9 mouse cellular contexts compared by ENCODE assay signal in the genomic region with DNA sequence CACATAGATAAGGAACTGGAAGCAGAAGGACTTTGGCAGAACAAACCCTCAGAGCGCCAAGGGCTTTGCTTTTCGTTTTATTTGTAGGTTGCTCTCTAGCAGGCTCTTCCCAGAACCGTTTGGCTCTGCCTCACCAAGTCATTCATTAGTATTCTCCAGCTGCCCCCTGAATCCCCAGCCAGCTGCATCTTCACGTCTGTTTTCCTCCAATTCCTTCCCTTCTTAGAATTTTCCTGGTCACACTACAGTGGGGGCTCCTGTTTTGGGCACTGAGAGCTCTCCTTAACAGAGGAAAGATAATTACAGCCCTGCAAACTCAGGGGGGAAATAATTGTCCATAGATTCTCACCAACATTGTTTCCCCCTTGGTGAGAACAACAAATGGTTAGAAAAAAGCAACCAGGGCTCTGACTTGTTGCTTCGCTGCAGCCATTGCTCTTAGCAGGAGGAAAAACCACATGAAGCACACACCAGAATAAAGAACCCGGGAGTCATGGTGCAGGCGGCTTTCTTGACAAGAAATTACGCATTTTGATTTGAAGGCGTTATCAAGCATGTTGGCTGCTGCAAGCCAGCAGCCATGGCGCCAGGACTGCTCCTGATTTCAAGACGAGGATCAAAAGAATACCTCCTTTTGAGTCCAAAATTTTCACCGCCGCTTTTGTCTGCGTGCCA. TPM values are rescaled to one million over a fixed set of nuclear protein-coding genes. Genes with fewer than 3 reads are reported as not detected.
DNase-seq lines count a peak whose midpoint lies in the region; ATAC-seq lines count a peak whose summit lies in the region.
"Had no signal": no experiment of that assay in that cellular context is flagged by ENCODE, and none has a peak within 500 bp of the region (broad histone marks: within the 10 kb centered on the region; RNA-seq: fewer than 3 reads in every experiment).

No protein-coding gene starts in this region.

- H3K4me2 ChIP-seq in hindbrain, embryonic 13.5 days = peak overlapping the region; percentile 40
- H3K4me2 ChIP-seq in neural tube, embryonic 15.5 days = peak overlapping the region; percentile 49

- H3K4me1 ChIP-seq in hindbrain, embryonic 13.5 days (replicated peaks) = peaks cover 39% of the 10 kb centered on the region
- peaks cover 19% of the 10 kb centered on the region for H3K4me1 ChIP-seq in neural tube, embryonic 15.5 days

- 13% methylated on average over 14 of the region's 14 CpGs for WGBS in hindbrain, embryonic 13.5 days
- 18% methylated on average over 14 of the region's 14 CpGs for WGBS in neural tube, embryonic 15.5 days

- 0 out of 2 replicates have a peak overlapping the region, but pooled peaks have one; percentile 3 for H3K9ac ChIP-seq in hindbrain, embryonic 13.5 days
- no peak overlapping the region for H3K9ac ChIP-seq in neural tube, embryonic 15.5 days (replicated peaks)

- peak overlapping the region; percentile 49 for H3K27ac ChIP-seq in hindbrain, embryonic 13.5 days
- peak overlapping the region; percentile 81 for H3K27ac ChIP-seq in neural tube, embryonic 15.5 days (replicated peaks)

- H3K4me3 ChIP-seq in hindbrain, embryonic 13.5 days = 0 out of 2 replicates have a peak overlapping the region, but pooled peaks have one; percentile 11
- H3K4me3 ChIP-seq in neural tube, embryonic 15.5 days (replicated peaks) = peak overlapping the region; percentile 10; the same call in 1 of the 2 replicates

- H3K36me3 ChIP-seq in hindbrain, embryonic 13.5 days = no peaks in the 10 kb centered on the region
- no peaks in the 10 kb centered on the region for H3K36me3 ChIP-seq in neural tube, embryonic 15.5 days

- peak; percentile 82 for ATAC-seq in hindbrain, embryonic 13.5 days (ENCODE audit: low FRiP score)
- ATAC-seq in neural tube, embryonic 15.5 days (ENCODE audit: low FRiP score) = peak; percentile 81

- H3K9me3 ChIP-seq in hindbrain, embryonic 13.5 days = no peaks in the 10 kb centered on the region
- no peaks in the 10 kb centered on the region for H3K9me3 ChIP-seq in neural tube, embryonic 15.5 days (replicated peaks)

- H3K27me3 ChIP-seq in hindbrain, embryonic 13.5 days = peaks cover 2% of the 10 kb centered on the region; the same call in 1 of the 2 replicates
- 0 out of 2 replicates have a peak, but pooled peaks cover 2% of the 10 kb centered on the region for H3K27me3 ChIP-seq in neural tube, embryonic 15.5 days (replicated peaks)

- DNase-seq in cerebellum, postnatal 10 days = peak; percentile 75 to 77
- no peak for DNase-seq in cerebellum, adult 18-20 months
- DNase-seq in right cerebral cortex, postnatal 10 days (ENCODE audit: low spot score in 2 of 2) = peak; percentile 72 to 74
- no peak for DNase-seq in right cerebral cortex, postnatal 36 days (ENCODE audit: low spot score in 2 of 2)
- DNase-seq in thymus, postnatal 14 days = no peak
- DNase-seq in urinary bladder, postnatal 4 days (ENCODE audit: low spot score in 2 of 2) = no peak
- DNase-seq: adrenal gland, postnatal 36 days had no signal

RNA-seq across cellular contexts. Expression of gene Cer1, which starts 31.2 kb away (rescaled TPM):
- polyA plus RNA-seq in hindbrain, embryonic 13.5 days (2015; fragmentation: Nextera tagmentation; extraction: Ambion mirVana) = 0.14 TPM in 1 of 2 replicates, not detected in the other
- 0.09 TPM in 1 of 2 replicates, not detected in the other for polyA plus RNA-seq in neural tube, embryonic 15.5 days (2015; fragmentation: Nextera tagmentation; extraction: Ambion mirVana)

RNA-seq across cellular contexts. Expression of gene Zdhhc21, which starts 56.4 kb away (rescaled TPM):
- polyA plus RNA-seq in hindbrain, embryonic 13.5 days (2015; fragmentation: Nextera tagmentation; extraction: Ambion mirVana) = 14.7 and 17.1 TPM in 2 replicates
- 16.8 and 17.3 TPM in 2 replicates for polyA plus RNA-seq in neural tube, embryonic 15.5 days (2015; fragmentation: Nextera tagmentation; extraction: Ambion mirVana)

Comparison
In these comparisons a context has a peak if more than half of its experiments do, and no peak if none do; other contexts are left out.
1. DNase-seq: peak in cerebellum, postnatal 10 days (2 of 2) and right cerebral cortex, postnatal 10 days (2 of 2); none in cerebellum, adult 18-20 months (0 of 2), right cerebral cortex, postnatal 36 days (0 of 2), thymus, postnatal 14 days (single experiment) and urinary bladder, postnatal 4 days (0 of 2).